Mouse (Mus musculus) forebrain, embryonic 15.5 days (tissue): ENCODE results near the gene Gm12216. TPM values are rescaled to one million over a fixed set of nuclear protein-coding genes. Genes with fewer than 3 reads are reported as not detected.
"Not testable (repeated sequence)": the region's sequence is repeated elsewhere in the genome, so short reads cannot be mapped to it uniquely, and the experiment has no call there.

Source experiments
- ATAC-seq: fragments of 200-750 bp; cut with Nextera tagmentation; replicated peaks from 2 replicates; pipeline ENCODE4 v1.8.0; 2017; ENCODE audit warnings: mild to moderate bottlenecking, moderate TSS enrichment, moderate library complexity
- H3K27ac ChIP-seq: fragments of 300-500 bp; sonication (generic); replicated peaks from 2 replicates; pipeline ENCODE4 v1.5.1; 2015; ENCODE audit warnings: mild to moderate bottlenecking, inconsistent platforms
- H3K27me3 ChIP-seq: fragments of 300-500 bp; sonication (generic); 2 replicates; pipeline ENCODE4 v1.6.1; 2015; ENCODE audit warnings: inconsistent platforms
- H3K36me3 ChIP-seq: fragments of 300-500 bp; sonication (generic); 2 replicates; pipeline ENCODE4 v1.6.1; 2015; ENCODE audit warnings: mild to moderate bottlenecking, inconsistent platforms
- H3K4me1 ChIP-seq: fragments of 300-500 bp; sonication (generic); 2 replicates; pipeline ENCODE4 v1.6.1; 2015; ENCODE audit warnings: inconsistent platforms
- H3K4me2 ChIP-seq: fragments of 300-500 bp; sonication (generic); replicated peaks from 2 replicates; pipeline ENCODE4 v1.6.1; 2015; ENCODE audit warnings: mild to moderate bottlenecking, inconsistent platforms
- H3K4me3 ChIP-seq: fragments of 300-500 bp; sonication (generic); 2 replicates; pipeline ENCODE4 v1.5.1; 2015; ENCODE audit warnings: mild to moderate bottlenecking, inconsistent platforms
- H3K9ac ChIP-seq: fragments of 300-500 bp; sonication (generic); replicated peaks from 2 replicates; pipeline ENCODE4 v1.6.1; 2015; ENCODE audit warnings: mild to moderate bottlenecking, inconsistent platforms
- H3K9me3 ChIP-seq: fragments of 300-500 bp; sonication (generic); 2 replicates; pipeline ENCODE4 v1.6.1; 2016; ENCODE audit warnings: inconsistent platforms
- WGBS: fragments of 180-500 bp; shearing (Covaris S2); methylation state at CpG from one replicate; pipeline ENCODE4 v1.1.7; 2015; ENCODE audit warnings: mixed read lengths; 5-methylcytosine and 5-hydroxymethylcytosine counted together
- polyA plus RNA-seq: library from polyadenylated mRNA; unstranded; fragments of >200 nt; fragmentation: Nextera tagmentation; extraction: Ambion mirVana; gene quantifications from 2 replicates; pipeline ENCODE4 v1.2.1, GENCODE M21; 2015

Gm12216 gene
- polyA plus RNA-seq, 1 experiment from 2014 or later, result not detected

DNA sequence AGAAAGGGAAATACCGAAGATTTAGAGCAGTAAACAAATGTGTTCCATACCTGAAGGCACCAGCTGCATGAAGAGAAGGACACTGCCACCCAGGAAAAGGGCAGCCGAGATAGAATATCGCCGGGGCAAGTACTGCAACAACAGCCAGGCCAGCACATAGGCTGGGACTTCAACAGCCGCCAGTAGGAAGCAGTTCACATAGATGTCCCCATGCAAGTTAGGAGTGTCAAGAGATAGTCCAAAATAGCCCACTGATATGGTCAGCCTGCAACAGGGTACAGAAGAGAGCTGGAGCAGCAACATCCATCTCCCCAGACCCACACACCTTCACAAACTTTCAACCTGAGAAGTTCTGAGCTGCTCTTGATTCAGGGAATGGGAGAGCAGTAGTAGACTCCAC lies 10.1 kb upstream of the Gm12216 start:
- WGBS, result 91% methylated on average over 5 of the region's 5 CpGs
- Histone ChIP-seq H3K27me3 (no peaks in the 10 kb centered on the region), H3K4me3 (no peak overlapping the region), H3K36me3 (peaks cover 10% of the 10 kb centered on the region; the same call in 1 of the 2 replicates), H3K27ac (no peak overlapping the region), H3K9ac (no peak overlapping the region), H3K4me2 (no peak overlapping the region), H3K4me1 (no peaks in the 10 kb centered on the region), H3K9me3 (no peaks in the 10 kb centered on the region)
- no peak for ATAC-seq

DNA sequence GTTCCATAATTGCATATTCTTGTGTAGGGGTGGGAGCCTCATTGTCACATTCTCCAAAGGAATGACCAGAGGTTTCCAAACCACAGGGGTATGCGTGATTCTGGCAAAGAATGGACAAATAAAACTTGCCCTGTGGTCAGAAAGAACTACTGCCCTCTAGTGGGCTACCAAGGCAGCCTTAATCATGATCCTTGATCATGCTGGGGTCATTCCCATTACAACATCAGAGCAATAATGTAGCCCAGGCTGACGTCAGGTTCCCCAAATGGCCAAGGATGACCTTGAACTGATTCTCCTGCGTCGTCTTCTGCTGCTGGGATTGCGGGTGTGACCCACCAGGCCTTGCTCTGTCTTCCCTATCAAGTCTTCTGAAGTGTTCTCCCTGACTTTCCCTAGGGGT lies 9.3 kb upstream of the Gm12216 start:
- WGBS, result 45% methylated on average over 5 of the region's 5 CpGs
- not testable (repeated sequence) for H3K9me3 ChIP-seq, H3K4me1 ChIP-seq, H3K27ac ChIP-seq, H3K4me3 ChIP-seq, ATAC-seq, H3K36me3 ChIP-seq, H3K9ac ChIP-seq, H3K27me3 ChIP-seq, H3K4me2 ChIP-seq

DNA sequence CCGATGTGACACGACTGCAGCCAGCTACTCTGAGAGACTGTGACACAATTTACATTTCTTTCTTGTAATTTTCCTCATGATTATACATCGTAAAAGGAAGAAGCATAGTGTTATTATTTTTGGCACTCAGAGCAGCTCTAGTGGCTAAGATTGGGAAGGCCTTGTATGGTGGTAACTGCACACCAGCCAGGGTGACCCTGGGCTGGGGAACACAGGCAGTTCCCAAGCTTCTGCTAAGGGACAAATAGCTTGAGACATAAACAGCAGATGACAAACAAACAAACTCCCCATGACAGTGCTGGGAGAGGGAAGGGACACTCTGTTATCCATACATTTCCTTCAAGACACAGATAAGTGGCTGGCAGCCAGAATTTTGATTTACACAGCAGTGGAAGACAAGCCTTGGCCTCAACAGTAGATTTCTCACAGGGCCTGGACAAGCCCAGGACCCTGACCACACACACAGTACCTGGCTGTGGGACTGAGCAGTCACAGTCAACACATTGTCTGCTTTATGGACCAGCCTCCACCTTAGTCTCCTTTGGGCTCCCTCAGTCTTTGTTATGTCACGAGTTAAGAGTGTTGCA lies 5.8 kb upstream of the Gm12216 start:
- not testable (repeated sequence) for H3K27me3 ChIP-seq, ATAC-seq, H3K4me3 ChIP-seq, H3K36me3 ChIP-seq, H3K9me3 ChIP-seq, H3K9ac ChIP-seq, H3K4me1 ChIP-seq, H3K4me2 ChIP-seq, H3K27ac ChIP-seq
- WGBS, result 64% methylated on average over 2 of the region's 4 CpGs

DNA sequence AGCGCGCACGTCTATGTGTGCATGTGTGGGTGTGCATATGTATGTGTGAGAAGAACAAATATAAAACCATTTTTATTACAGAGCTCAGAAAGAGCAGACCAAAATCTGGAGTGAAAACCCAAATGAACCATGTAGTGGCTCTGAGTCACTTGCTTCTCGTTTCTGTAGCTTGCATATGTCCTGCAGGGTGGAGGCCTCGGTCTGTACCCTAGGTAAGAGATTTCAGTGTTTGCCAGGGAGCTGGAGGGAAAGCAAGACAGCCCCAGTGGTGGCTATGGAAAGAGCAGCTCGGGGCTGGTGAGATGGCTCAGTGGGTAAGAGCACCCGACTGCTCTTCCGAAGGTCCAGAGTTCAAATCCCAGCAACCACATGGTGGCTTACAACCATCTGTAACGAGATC lies 1.9 kb upstream of the Gm12216 start:
- not testable (repeated sequence) for H3K4me2 ChIP-seq, H3K4me1 ChIP-seq, H3K36me3 ChIP-seq, ATAC-seq, H3K4me3 ChIP-seq, H3K27me3 ChIP-seq, H3K9ac ChIP-seq, H3K27ac ChIP-seq, H3K9me3 ChIP-seq
- 77% methylated on average over 8 of the region's 9 CpGs for WGBS

DNA sequence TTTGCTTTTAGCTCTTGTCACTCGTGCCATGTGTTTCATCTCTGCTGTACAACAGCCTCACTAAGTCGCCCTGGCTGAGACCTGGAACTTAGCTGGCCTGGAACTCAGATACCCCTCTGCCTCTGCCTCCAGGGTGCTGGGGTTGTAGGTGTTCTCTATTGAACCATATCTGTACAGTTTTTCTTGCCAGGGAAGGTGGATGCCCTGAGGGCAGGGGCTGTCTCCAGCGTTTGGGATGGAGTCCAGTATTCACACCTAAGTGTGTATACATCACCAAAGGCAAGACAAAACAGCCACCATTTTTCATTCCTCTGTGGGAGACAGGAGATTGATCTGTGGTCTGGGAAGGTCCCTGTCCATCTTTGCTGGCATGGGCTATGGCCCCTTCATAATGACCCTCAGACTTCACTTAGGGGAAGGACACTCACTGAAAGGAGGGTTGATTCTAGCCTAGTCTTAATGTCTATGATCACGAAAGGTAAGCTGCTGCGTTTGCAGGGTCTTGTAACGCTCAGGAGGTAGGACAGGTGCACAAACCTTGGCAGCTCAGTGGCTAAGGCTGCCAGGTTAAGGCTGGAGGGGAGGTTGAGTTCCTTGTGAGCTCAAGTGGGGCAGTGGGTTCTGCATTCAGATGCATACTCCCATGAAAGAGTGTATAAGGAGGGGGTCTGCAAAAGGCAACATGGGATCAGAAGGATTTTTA lies 847 bp downstream of the Gm12216 start:
- 80% methylated on average over 6 of the region's 6 CpGs for WGBS
- H3K4me2 ChIP-seq, result peak overlapping the region; percentile 77; the same call in 1 of the 2 replicates
- no peak for ATAC-seq

DNA sequence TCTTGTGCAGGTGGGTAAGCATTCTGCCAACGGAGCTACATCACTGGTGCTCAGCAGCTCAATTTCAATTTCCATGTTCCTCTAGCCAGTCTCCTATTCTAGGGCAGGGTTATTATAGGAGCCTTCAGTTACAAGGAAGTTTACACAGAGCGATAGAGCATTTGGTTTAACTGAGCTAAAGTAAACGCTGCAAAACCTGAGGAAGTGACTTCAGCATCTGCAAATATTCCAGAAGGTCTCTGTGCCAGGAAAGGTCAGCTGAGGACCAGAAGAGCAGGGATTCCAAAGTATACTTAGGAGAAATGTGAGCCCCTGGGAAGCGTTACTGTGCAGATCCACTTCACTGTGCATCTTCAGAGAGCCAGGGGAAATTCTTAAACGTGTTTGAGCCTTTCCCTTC lies 5.4 kb downstream of the Gm12216 start:
- no peak overlapping the region for H3K4me3 ChIP-seq
- 77% methylated on average over 5 of the region's 5 CpGs for WGBS
- no peak for ATAC-seq

More for the DNA sequence above, 847 bp downstream of the Gm12216 start:
- Histone ChIP-seq H3K9ac (no peak overlapping the region), H3K9me3 (no peaks in the 10 kb centered on the region), H3K27ac (no peak overlapping the region), H3K4me3 (no peak overlapping the region), H3K4me1 (peaks cover 3% of the 10 kb centered on the region; the same call in 1 of the 2 replicates), H3K27me3 (no peaks in the 10 kb centered on the region), H3K36me3 (no peaks in the 10 kb centered on the region)

DNA sequence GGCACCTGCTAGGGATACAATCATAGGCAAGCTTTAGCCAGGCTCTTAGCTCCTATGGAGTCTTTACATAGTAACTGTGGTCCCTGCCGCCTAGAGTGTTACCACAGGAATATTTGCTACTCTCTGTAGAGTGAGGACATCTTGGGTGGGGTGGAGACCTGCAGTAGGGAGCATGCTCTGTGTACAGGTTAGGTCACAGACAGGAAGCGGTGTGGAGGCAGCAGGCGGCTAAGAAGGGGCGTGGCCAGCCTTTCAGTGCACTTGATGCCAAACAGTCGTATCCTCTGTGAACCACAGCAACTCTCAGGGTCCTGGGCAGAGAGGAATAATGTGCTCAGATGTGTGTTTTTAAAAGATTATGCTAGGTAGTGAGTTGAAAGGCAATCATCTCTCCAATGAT lies 7.3 kb downstream of the Gm12216 start:
- no peaks in the 10 kb centered on the region for H3K9me3 ChIP-seq
- no peak overlapping the region for H3K4me3 ChIP-seq
- H3K27ac ChIP-seq, result no peak overlapping the region
- no peak for ATAC-seq
- no peak overlapping the region for H3K4me2 ChIP-seq
- WGBS, result 45% methylated on average over 5 of the region's 5 CpGs
- no peaks in the 10 kb centered on the region for H3K36me3 ChIP-seq
- no peaks in the 10 kb centered on the region for H3K27me3 ChIP-seq
- H3K4me1 ChIP-seq, result no peaks in the 10 kb centered on the region
- no peak overlapping the region for H3K9ac ChIP-seq

More for the DNA sequence above, 5.4 kb downstream of the Gm12216 start:
- no peak overlapping the region for H3K9ac ChIP-seq
- no peak overlapping the region for H3K4me2 ChIP-seq
- H3K36me3 ChIP-seq, result no peaks in the 10 kb centered on the region
- no peaks in the 10 kb centered on the region for H3K4me1 ChIP-seq
- H3K9me3 ChIP-seq, result no peaks in the 10 kb centered on the region
- no peak overlapping the region for H3K27ac ChIP-seq
- H3K27me3 ChIP-seq, result no peaks in the 10 kb centered on the region

DNA sequence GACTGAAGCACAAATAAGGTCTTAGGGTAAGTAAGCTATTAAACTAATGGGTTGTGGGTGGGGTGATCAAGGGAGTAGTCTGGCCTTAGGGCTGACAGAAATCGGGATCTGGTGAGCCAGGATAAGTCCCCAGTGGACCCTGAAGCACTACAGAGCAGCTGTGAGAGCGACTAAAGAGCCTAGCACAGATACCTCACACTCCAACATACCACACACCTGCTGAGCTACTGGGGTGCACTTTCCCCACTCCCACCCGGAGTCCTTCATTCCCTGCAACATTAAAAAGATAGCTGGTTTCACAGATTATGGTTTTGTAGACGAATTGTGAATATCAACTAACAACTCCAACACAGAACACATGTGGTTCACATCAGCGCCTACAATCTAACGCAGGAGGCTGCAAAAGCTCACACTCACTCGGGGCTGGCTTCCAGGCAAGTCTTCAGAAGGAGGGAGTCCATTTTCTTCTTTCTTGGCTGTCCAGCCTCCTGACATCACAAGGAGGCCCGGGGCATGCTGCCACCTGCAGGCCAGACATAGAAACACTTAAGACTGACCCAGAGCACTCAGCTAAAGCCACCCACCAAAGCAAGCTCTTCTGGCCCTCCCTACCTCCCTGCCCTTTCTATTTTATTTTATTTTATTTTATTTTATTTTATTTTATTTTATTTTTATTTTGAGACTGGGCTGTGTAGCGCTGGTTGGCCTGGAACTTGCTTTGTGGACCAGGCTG lies 9.3 kb downstream of the Gm12216 start:
- Histone ChIP-seq H3K4me2 (no peak overlapping the region), H3K4me1 (no peaks in the 10 kb centered on the region)
- peak; percentile 71 for ATAC-seq

DNA sequence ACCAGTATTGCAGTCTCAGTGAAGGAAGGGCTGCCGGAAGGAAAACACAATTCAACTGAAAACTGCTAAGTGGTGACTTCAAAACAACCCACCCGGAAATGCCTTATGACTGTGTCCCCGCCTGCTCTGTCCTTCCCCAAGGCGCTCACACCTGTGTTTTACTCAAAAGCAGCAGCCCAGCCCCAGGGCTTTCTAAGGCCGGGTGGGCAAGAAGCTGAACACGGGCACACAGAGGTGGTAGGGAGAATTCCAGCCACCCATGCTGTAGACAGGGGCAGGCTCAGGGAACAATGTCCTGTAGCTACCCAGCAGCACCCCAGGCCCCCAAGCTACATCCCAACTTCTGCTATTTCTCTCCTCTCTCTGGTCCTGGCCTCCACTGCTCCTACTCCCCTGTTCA lies 13.4 kb downstream of the Gm12216 start:
- WGBS, result 81% methylated on average over 6 of the region's 6 CpGs
- no peaks in the 10 kb centered on the region for H3K4me1 ChIP-seq
- no peak overlapping the region for H3K27ac ChIP-seq
- no peaks in the 10 kb centered on the region for H3K9me3 ChIP-seq
- no peak overlapping the region for H3K4me3 ChIP-seq
- H3K27me3 ChIP-seq, result no peaks in the 10 kb centered on the region
- ATAC-seq, result no peak
- H3K9ac ChIP-seq, result no peak overlapping the region
- H3K4me2 ChIP-seq, result no peak overlapping the region
- no peaks in the 10 kb centered on the region for H3K36me3 ChIP-seq

More for the DNA sequence above, 9.3 kb downstream of the Gm12216 start:
- no peaks in the 10 kb centered on the region for H3K36me3 ChIP-seq
- WGBS, result 33% methylated on average over 9 of the region's 9 CpGs
- no peak overlapping the region for H3K4me3 ChIP-seq
- H3K9ac ChIP-seq, result no peak overlapping the region
- no peaks in the 10 kb centered on the region for H3K27me3 ChIP-seq
- H3K27ac ChIP-seq, result no peak overlapping the region
- H3K9me3 ChIP-seq, result no peaks in the 10 kb centered on the region

DNA sequence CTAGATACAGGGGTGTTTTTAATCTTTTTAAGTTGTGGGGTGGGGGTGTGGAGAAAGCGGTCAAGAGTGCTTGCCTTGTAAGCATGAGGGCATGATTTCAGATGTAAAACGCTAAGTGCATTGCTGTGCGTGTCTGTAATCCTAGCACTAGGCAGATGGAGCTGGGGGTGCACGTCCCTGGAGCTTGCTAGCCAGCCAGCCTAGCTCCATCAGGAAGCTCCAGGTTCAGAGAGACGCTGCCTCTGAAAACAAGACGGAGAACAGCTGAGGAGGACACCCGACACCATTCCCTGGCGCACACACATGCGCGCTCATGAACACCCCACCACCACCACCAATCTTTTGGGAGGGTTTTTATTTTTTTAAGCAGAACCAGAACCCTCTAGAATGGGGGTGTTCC lies 15.9 kb downstream of the Gm12216 start:
- WGBS, result 70% methylated on average over 10 of the region's 10 CpGs
- H3K9me3 ChIP-seq, result no peaks in the 10 kb centered on the region
- no peak overlapping the region for H3K9ac ChIP-seq
- no peak overlapping the region for H3K4me2 ChIP-seq
- no peaks in the 10 kb centered on the region for H3K4me1 ChIP-seq
- H3K36me3 ChIP-seq, result no peaks in the 10 kb centered on the region
- ATAC-seq, result no peak
- no peak overlapping the region for H3K27ac ChIP-seq
- H3K27me3 ChIP-seq, result no peaks in the 10 kb centered on the region
- no peak overlapping the region for H3K4me3 ChIP-seq

DNA sequence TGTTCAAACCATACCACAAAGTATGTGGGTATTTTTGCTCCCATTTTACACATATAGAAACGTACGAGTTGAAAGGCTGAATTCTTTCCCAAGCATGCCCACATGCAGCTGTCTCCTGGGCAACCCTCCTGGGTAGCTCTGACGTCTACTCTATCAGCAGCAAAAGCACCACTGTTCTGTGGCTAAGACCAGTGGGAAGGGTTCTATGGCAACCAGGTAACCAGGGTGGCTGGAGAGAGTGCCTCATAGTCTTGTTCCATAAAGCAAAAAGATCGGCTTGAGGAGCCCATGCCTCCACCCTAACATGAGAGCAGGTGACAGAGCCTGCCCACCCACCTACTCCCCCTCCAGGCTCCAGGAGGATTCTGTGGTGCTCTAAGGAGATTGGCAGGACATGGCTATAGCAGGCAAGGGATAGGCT lies 16.9 kb downstream of the Gm12216 start:
- no peak overlapping the region for H3K4me2 ChIP-seq
- no peak overlapping the region for H3K27ac ChIP-seq
- no peaks in the 10 kb centered on the region for H3K9me3 ChIP-seq
- no peaks in the 10 kb centered on the region for H3K36me3 ChIP-seq
- 52% methylated on average over 4 of the region's 4 CpGs for WGBS
- H3K9ac ChIP-seq, result no peak overlapping the region
- no peaks in the 10 kb centered on the region for H3K27me3 ChIP-seq
- no peaks in the 10 kb centered on the region for H3K4me1 ChIP-seq
- no peak for ATAC-seq
- H3K4me3 ChIP-seq, result no peak overlapping the region

DNA sequence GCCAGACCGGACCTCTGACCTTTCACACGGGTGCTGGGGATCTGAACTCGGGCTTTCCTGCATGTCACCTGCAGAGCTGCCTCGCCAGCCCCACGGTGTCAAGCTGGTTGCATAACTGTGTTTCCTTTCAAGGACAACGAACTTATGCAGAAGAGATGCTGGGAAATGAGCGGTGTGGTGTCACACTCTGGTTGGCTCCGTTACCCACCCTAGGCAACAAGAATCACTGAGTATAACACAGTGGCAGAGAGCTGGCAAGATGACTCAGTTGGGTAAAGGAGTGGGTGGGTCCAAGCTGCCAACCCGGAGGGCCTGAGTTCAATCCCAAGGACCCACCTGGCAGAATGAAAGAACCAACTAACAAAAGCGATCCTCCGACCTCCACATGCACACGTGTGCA lies 17.5 kb downstream of the Gm12216 start:
- no peaks in the 10 kb centered on the region for H3K9me3 ChIP-seq
- no peak for ATAC-seq
- no peaks in the 10 kb centered on the region for H3K27me3 ChIP-seq
- 81% methylated on average over 12 of the region's 12 CpGs for WGBS
- H3K27ac ChIP-seq, result no peak overlapping the region
- H3K4me1 ChIP-seq, result no peaks in the 10 kb centered on the region
- no peaks in the 10 kb centered on the region for H3K36me3 ChIP-seq
- H3K4me2 ChIP-seq, result no peak overlapping the region
- H3K9ac ChIP-seq, result no peak overlapping the region
- H3K4me3 ChIP-seq, result no peak overlapping the region
